Mouse (Mus musculus) liver, postnatal 0 days (tissue): ENCODE measurements at regions not wholly inside any gene's neighbourhood (a gene's known extent, or its start where the extent isn't known, plus 50 kb on each side); places are given as distances from the start of the nearest gene placed in this dataset.
A peak's percentile ranks its signal among the peaks of the same experiment; 100 is the strongest.

ENCODE experiments used
- ATAC-seq: fragments of 200-750 bp; cut with Nextera tagmentation; 2 replicates; pipeline ENCODE4 v1.8.0; 2017; ENCODE audit warnings: mild to moderate bottlenecking, moderate library complexity
- DNase-seq: peaks from one replicate; pipeline ENCODE4 v3.0.0-alpha.2; 2016
- H3K27ac ChIP-seq: fragments of 300-500 bp; sonication (generic); 2 replicates; pipeline ENCODE4 v1.5.1; 2014; ENCODE audit warnings: antibody characterized with exemption, moderate library complexity, mild to moderate bottlenecking, low read depth
- H3K27me3 ChIP-seq: fragments of 300-500 bp; sonication (generic); 2 replicates; pipeline ENCODE4 v1.6.1; 2014; ENCODE audit warnings: low read length, control low read depth, mixed read lengths; ENCODE audit not compliant: insufficient read depth
- H3K36me3 ChIP-seq: fragments of 300-500 bp; sonication (generic); replicated peaks from 2 replicates; pipeline ENCODE4 v1.6.1; 2014; ENCODE audit warnings: mild to moderate bottlenecking, control low read depth, low read length, moderate library complexity, mixed read lengths; ENCODE audit not compliant: insufficient read depth
- H3K4me1 ChIP-seq: fragments of 300-500 bp; sonication (generic); 2 replicates; pipeline ENCODE4 v1.6.1; 2014; ENCODE audit warnings: antibody characterized with exemption, mild to moderate bottlenecking, control low read depth; ENCODE audit not compliant: insufficient read depth
- H3K4me2 ChIP-seq: fragments of 300-500 bp; sonication (generic); 2 replicates; pipeline ENCODE4 v1.6.1; 2014; ENCODE audit warnings: low read depth, mild to moderate bottlenecking, low read length, moderate library complexity, mixed read lengths
- H3K4me3 ChIP-seq: fragments of 300-500 bp; sonication (generic); 2 replicates; pipeline ENCODE4 v1.5.1; 2014; ENCODE audit warnings: low read depth, low read length
- H3K9ac ChIP-seq: fragments of 300-500 bp; sonication (generic); replicated peaks from 2 replicates; pipeline ENCODE4 v1.6.1; 2014; ENCODE audit warnings: mild to moderate bottlenecking, moderate library complexity
- H3K9me3 ChIP-seq: fragments of 300-500 bp; sonication (generic); 2 replicates; pipeline ENCODE4 v1.6.1; 2016; ENCODE audit warnings: mild to moderate bottlenecking, control low read depth, low read length, mixed read lengths
- CTCF ChIP-seq: sonication (generic); IDR thresholded peaks from 2 replicates; pipeline ENCODE4 v1.5.1; 2016; ENCODE audit warnings: antibody characterized with exemption, low read depth
- EP300 ChIP-seq: IDR thresholded peaks from 2 replicates; pipeline ENCODE4 v1.6.1; 2016; ENCODE audit warnings: antibody characterized with exemption, low read depth, mild to moderate bottlenecking
- WGBS: fragments of 180-500 bp; shearing (Covaris S2); extraction: QIAGEN DNeasy Blood & Tissue Kit; methylation state at CpG from one replicate; pipeline ENCODE4 v1.1.7; 2014; ENCODE audit not compliant: insufficient replicate concordance; 5-methylcytosine and 5-hydroxymethylcytosine counted together

DNA sequence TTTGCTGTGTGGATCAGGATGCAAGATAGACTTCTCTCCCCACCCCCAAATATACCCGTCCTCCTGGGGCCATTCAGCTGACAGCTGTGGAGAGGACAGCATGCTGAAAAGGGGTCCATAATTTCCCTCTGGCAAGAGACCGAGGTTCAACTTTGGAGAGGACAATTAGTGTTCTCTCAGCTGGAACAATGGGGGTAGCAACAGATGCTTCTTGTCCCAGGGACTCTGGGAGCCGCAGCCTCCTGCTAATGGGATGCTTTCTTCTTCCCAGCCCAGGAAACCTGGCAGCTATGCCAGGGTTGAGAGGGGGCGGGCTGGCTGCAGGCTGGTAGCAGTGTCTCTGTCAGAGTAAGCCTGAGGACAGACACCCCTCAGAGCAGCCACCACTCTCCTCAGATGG lies 433.0 kb upstream of the Sall1 start:
- Histone ChIP-seq H3K4me3 (no peak overlapping the region), H3K4me2 (no peak overlapping the region), H3K4me1 (no peaks in the 10 kb centered on the region), H3K9ac (no peak overlapping the region), H3K9me3 (no peaks in the 10 kb centered on the region), H3K27ac (no peak overlapping the region), H3K27me3 (no peaks in the 10 kb centered on the region), H3K36me3 (no peaks in the 10 kb centered on the region)
- ATAC-seq (no peak), DNase-seq (no peak)
- no peak for TF ChIP-seq EP300
- TF ChIP-seq CTCF: no peak
- WGBS: 74% methylated on average over 4 of the region's 4 CpGs

DNA sequence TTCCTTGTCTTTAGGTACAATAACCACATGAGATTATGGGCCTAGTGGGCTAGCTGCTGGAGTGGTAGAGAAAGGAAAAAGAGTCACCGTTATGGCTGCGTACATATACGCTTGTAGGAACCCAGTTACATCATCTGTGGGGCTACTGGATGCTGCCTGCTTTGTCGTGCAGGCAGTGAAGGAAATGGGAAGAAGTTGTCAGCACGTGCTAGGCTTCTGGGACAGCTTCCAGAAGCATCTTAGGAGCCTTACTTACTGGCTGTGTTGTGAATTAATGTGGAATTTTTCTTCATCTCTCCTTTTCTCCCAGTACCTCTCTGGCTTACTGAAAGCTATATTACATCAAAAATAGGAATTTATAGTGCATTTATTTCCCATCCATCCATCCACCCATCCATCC lies 427.2 kb upstream of the Sall1 start:
- no peaks in the 10 kb centered on the region for H3K36me3 ChIP-seq
- no peak overlapping the region for H3K4me3 ChIP-seq
- no peak for TF ChIP-seq CTCF
- TF ChIP-seq EP300: no peak
- H3K27ac ChIP-seq: no peak overlapping the region
- WGBS: 72% methylated on average over 5 of the region's 5 CpGs
- no peaks in the 10 kb centered on the region for H3K4me1 ChIP-seq
- no peak overlapping the region for H3K9ac ChIP-seq
- no peaks in the 10 kb centered on the region for H3K9me3 ChIP-seq
- ATAC-seq (no peak), DNase-seq (no peak)
- no peak overlapping the region for H3K4me2 ChIP-seq
- no peaks in the 10 kb centered on the region for H3K27me3 ChIP-seq

DNA sequence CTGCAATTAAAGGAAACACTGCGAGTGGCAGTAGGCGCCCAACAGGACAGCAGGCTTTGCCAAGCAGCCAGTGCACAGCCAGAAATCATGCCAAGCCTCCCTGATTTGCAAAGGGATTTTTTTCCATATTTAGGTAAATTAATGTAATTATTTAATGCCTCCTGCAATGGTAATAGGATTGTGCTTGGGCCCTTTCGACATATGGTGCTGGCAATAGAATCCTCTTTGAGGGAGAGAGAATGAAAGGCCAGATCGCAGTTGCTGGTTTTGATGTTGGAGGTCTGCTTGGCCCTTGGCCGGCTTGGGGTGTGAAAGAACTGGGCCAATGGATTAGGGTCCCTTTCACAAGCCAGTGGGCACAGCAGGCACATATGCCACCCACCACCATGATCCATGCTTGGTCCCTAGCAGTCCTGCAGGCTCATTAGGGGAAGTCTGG lies 424.8 kb upstream of the Sall1 start:
- Histone ChIP-seq H3K27me3 (no peaks in the 10 kb centered on the region), H3K9me3 (no peaks in the 10 kb centered on the region), H3K9ac (no peak overlapping the region), H3K27ac (no peak overlapping the region), H3K4me3 (no peak overlapping the region), H3K4me1 (no peaks in the 10 kb centered on the region), H3K36me3 (no peaks in the 10 kb centered on the region), H3K4me2 (no peak overlapping the region)
- 73% methylated on average over 5 of the region's 5 CpGs for WGBS
- ATAC-seq: no peak
- TF ChIP-seq EP300: no peak
- TF ChIP-seq CTCF: no peak
- DNase-seq: no peak

GRCm38 (mm10) chr8:89465211-89465753 lies 421.3 kb upstream of the Sall1 start:
- Histone ChIP-seq H3K4me2 (no peak overlapping the region), H3K27me3 (no peaks in the 10 kb centered on the region), H3K27ac (no peak overlapping the region), H3K9ac (no peak overlapping the region), H3K36me3 (no peaks in the 10 kb centered on the region), H3K4me1 (no peaks in the 10 kb centered on the region), H3K9me3 (no peaks in the 10 kb centered on the region), H3K4me3 (no peak overlapping the region)
- WGBS: 82% methylated on average over 13 of the region's 13 CpGs
- DNase-seq (no peak), ATAC-seq (no peak)
- no peak for TF ChIP-seq EP300
- no peak for TF ChIP-seq CTCF

DNA sequence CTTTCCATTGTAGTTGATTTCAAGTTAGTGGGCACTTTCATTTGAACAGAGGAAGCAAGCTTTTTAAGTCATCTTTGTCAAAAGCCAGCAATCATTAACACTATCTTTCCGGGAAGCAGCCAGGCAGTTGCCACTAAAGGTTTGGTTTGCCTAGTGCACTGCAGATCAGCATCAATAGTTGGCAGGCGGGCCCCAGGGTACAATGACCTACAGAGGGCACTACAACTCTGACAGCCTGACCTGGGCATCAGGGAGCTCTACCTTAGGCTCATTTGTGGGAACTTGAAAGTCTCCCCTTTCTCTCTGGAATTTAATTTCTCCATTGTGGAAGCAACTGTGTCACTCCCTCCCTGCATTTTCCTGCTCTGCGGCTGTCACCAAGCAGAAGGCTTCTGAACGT lies 412.6 kb upstream of the Sall1 start:
- Histone ChIP-seq H3K4me1 (no peaks in the 10 kb centered on the region), H3K27me3 (no peaks in the 10 kb centered on the region), H3K27ac (no peak overlapping the region), H3K9ac (no peak overlapping the region), H3K4me3 (no peak overlapping the region), H3K36me3 (no peaks in the 10 kb centered on the region), H3K4me2 (no peak overlapping the region), H3K9me3 (no peaks in the 10 kb centered on the region)
- DNase-seq (peak; percentile 31), ATAC-seq (no peak)
- peak; percentile 37 for TF ChIP-seq CTCF
- no peak for TF ChIP-seq EP300
- 40% methylated on average over 4 of the region's 4 CpGs for WGBS

GRCm38 (mm10) chr8:89455731-89456130 lies 411.8 kb upstream of the Sall1 start:
- 66% methylated on average over 5 of the region's 5 CpGs for WGBS
- ATAC-seq (no peak), DNase-seq (no peak)
- Histone ChIP-seq H3K9me3 (no peaks in the 10 kb centered on the region), H3K4me1 (no peaks in the 10 kb centered on the region), H3K4me2 (no peak overlapping the region), H3K9ac (no peak overlapping the region), H3K27me3 (no peaks in the 10 kb centered on the region), H3K4me3 (no peak overlapping the region), H3K27ac (no peak overlapping the region), H3K36me3 (no peaks in the 10 kb centered on the region)
- no peak for TF ChIP-seq EP300
- no peak for TF ChIP-seq CTCF

- no peak overlapping the region for H3K4me3 ChIP-seq
- no peak for ATAC-seq
- H3K4me1 ChIP-seq: no peaks in the 10 kb centered on the region
- 66% methylated on average over 7 of the region's 7 CpGs for WGBS
- no peak overlapping the region for H3K4me2 ChIP-seq
- no peak overlapping the region for H3K9ac ChIP-seq
- H3K36me3 ChIP-seq: no peaks in the 10 kb centered on the region
- H3K9me3 ChIP-seq: no peaks in the 10 kb centered on the region
- no peak overlapping the region for H3K27ac ChIP-seq
- TF ChIP-seq EP300 (no peak), CTCF (no peak)
- no peaks in the 10 kb centered on the region for H3K27me3 ChIP-seq
- DNase-seq: no peak
Measured at GRCm38 (mm10) chr8:89454197-89454596, 410.2 kb upstream of the Sall1 start.
